Mouse (Mus musculus) left cerebral cortex, adult 2 months (tissue): ENCODE data around the gene Hipk4. TPM values are rescaled to one million over a fixed set of nuclear protein-coding genes. Genes with fewer than 3 reads are reported as not detected.
A peak's percentile ranks its signal among the peaks of the same experiment; 100 is the strongest.

Experiments
- DNase-seq, 2 experiments: peaks; one replicate each; pipeline ENCODE4 v3.0.0; 2021 to 2022; ENCODE audit warnings: low spot score in 2 of 2, mixed read lengths in 1 of 2; ENCODE audit errors: extremely low spot score in 1 of 2
- H3K27ac ChIP-seq: fragments of 200-600 bp; 2 replicates; pipeline ENCODE4 v1.8.1; 2022
- H3K4me3 ChIP-seq: fragments of 200-600 bp; 2 replicates; pipeline ENCODE4 v1.8.1; 2022
- CTCF ChIP-seq: fragments of 200-600 bp; IDR thresholded peaks from 2 replicates; pipeline ENCODE4 v1.8.1; 2022; ENCODE audit warnings: antibody characterized with exemption, mild to moderate bottlenecking, moderate library complexity
- intact Hi-C: fragments of 180-260 bp; cut with DNase I; formaldehyde crosslinking; loops from one replicate; pipeline ENCODE4 v1.15.1; 2025
- total RNA-seq, 2 experiments: library from RNA; stranded (reverse); gene quantifications; 2 replicates each; pipeline ENCODE4 v1.2.3; 2021

Gene Hipk4
- total RNA-seq, 2 experiments from 2014 or later: 0.16 TPM; not detected in 1

GRCm38 (mm10) chr7:27499036-27499435 is 24.0 kb upstream of the Hipk4 start, which contains the start of gene Prx:
TSS of gene Prx (plus strand) at chr7:27499324.
- H3K4me3 ChIP-seq: no peak within 1 kb of the TSS
- H3K27ac ChIP-seq: no peak within 1 kb of the TSS
- intact Hi-C loops: no loop called here
- no peak for DNase-seq
- TF ChIP-seq CTCF: no peak

DNA sequence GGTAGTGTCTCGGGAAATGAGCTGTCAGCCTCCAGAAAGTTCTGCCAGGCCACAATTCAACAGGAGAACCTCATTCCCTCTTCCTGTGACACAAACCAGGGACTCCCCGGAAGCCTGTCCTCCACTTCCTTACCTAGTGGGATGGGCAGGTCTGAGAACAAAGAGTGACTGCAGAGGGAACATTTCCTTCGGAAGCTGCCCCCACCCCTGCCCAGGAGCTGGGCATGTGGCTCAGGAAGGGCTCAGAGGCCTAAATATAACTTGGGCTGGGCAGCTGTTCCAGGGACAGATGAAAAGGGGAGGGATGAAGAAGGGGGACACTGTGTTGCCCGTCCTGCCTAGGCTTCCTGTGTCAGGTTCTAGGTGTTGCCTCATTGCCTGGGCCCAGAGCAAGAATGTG is 21.4 kb upstream of the Hipk4 start:
- H3K4me3 ChIP-seq: no peak overlapping the region
- DNase-seq: no peak
- TF ChIP-seq CTCF: no peak
- H3K27ac ChIP-seq: no peak overlapping the region
- intact Hi-C loops: no loop called here

DNA sequence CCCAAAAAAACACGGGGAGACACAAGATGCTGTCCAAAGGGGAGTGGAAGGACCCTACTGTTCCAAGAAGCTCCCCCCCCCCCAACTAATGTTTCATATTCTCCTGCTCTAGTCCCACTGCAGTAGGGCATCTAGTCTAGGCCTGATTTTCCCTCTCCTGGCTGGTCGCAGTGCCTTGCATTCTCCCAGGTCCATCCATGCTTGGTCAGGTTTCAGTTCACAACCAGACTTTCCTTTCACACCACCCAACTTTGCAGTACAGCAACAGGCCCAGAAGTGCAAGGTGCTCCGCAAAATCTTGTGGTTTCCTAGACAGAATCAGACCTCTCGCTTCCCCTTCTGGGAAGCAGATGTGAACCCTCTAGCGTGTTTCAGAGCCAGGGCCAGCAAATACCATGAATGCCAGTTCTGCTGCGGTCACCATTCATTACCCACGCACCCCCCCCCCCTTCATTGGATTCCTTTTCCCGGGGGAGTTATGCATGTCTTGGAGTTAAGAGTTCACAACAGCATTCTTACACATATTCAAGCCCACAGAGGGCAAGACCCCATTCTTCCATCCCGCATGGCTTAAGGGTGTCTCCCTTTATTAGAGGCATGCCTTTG is 16.2 kb upstream of the Hipk4 start:
- no peak for DNase-seq
- no peak overlapping the region for H3K27ac ChIP-seq
- H3K4me3 ChIP-seq: no peak overlapping the region
- intact Hi-C loops: loop anchor here (2.0 to 5.0 kb wide), 2 partner anchors 14 to 60 kb away; partner anchors contain the start of genes Blvrb and Sptbn4
- no peak for TF ChIP-seq CTCF

- H3K27ac ChIP-seq: peak overlapping the region; percentile 80
- peak; percentile 12 for TF ChIP-seq CTCF
- intact Hi-C loops: loop anchor here (2.0 to 5.0 kb wide), 2 partner anchors 15 to 61 kb away; partner anchors contain the start of genes Blvrb and Sptbn4
- DNase-seq: peak; percentile 87 to 88
- peak overlapping the region; percentile 48 for H3K4me3 ChIP-seq
Observed at GRCm38 (mm10) chr7:27507711-27508647, 15.1 kb upstream of the Hipk4 start.

GRCm38 (mm10) chr7:27508648-27509005 is 14.4 kb upstream of the Hipk4 start:
- peak overlapping the region; percentile 41 for H3K27ac ChIP-seq
- intact Hi-C loops: loop anchor here (5.0 kb wide), 1 partner anchor 61 kb away; the partner anchor contains the start of genes Blvrb and Sptbn4
- peak overlapping the region; percentile 48 for H3K4me3 ChIP-seq
- no peak for DNase-seq
- TF ChIP-seq CTCF: peak; percentile 68

- no peak overlapping the region for H3K27ac ChIP-seq
- intact Hi-C loops: no loop called here
- TF ChIP-seq CTCF: no peak
- H3K4me3 ChIP-seq: no peak overlapping the region
- DNase-seq: no peak
Observed at GRCm38 (mm10) chr7:27510809-27511208, 12.3 kb upstream of the Hipk4 start.

- intact Hi-C loops: no loop called here
- Histone ChIP-seq H3K27ac (no peak overlapping the region), H3K4me3 (no peak overlapping the region)
- no peak for DNase-seq
- TF ChIP-seq CTCF: no peak
Observed at GRCm38 (mm10) chr7:27514961-27515360, 8.1 kb upstream of the Hipk4 start.

DNA sequence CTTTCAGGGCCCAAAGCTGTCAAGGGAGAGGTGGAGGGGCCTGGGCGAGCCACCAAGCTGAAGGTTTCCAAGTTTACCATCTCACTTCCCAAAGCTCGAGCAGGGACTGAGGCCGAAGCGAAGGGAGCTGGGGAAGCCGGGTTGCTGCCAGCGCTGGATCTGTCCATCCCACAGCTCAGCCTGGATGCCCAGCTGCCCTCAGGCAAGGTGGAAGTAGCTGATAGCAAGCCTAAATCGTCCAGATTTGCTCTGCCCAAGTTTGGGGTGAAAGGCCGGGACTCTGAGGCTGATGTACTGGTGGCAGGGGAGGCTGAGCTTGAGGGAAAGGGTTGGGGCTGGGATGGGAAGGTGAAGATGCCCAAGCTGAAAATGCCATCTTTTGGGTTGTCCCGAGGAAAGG is 4.8 kb upstream of the Hipk4 start:
- TF ChIP-seq CTCF: no peak
- no peak overlapping the region for H3K27ac ChIP-seq
- no peak overlapping the region for H3K4me3 ChIP-seq
- no peak for DNase-seq
- intact Hi-C loops: no loop called here

- Histone ChIP-seq H3K4me3 (no peak overlapping the region), H3K27ac (no peak overlapping the region)
- intact Hi-C loops: no loop called here
- DNase-seq: no peak
- TF ChIP-seq CTCF: peak; percentile 26
Observed at GRCm38 (mm10) chr7:27520104-27520503, 3.0 kb upstream of the Hipk4 start.

GRCm38 (mm10) chr7:27520599-27520998 is 2.5 kb upstream of the Hipk4 start:
- H3K27ac ChIP-seq: no peak overlapping the region
- no peak overlapping the region for H3K4me3 ChIP-seq
- TF ChIP-seq CTCF: no peak
- intact Hi-C loops: no loop called here
- DNase-seq: no peak

DNA sequence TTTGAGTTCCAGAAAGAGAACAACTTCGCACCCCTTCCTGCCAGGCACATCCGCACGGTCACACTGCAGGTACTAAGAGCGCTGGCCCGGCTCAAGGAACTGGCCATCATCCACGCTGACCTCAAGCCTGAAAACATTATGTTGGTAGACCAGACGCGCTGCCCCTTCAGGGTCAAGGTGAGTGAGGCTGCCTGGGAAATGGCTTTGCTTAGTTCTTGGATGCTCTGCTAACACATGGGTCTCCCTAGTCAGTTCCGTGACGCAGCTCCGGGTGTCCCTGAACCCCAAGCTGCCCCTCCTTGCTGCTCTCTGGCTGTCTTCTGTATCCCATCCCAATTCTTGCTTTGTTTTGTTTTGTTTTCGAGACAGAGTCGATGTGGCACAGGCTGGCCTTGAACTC is 738 bp downstream of the Hipk4 start:
- no peak for TF ChIP-seq CTCF
- Histone ChIP-seq H3K27ac (no peak overlapping the region), H3K4me3 (no peak overlapping the region)
- no peak for DNase-seq
- intact Hi-C loops: no loop called here

DNA sequence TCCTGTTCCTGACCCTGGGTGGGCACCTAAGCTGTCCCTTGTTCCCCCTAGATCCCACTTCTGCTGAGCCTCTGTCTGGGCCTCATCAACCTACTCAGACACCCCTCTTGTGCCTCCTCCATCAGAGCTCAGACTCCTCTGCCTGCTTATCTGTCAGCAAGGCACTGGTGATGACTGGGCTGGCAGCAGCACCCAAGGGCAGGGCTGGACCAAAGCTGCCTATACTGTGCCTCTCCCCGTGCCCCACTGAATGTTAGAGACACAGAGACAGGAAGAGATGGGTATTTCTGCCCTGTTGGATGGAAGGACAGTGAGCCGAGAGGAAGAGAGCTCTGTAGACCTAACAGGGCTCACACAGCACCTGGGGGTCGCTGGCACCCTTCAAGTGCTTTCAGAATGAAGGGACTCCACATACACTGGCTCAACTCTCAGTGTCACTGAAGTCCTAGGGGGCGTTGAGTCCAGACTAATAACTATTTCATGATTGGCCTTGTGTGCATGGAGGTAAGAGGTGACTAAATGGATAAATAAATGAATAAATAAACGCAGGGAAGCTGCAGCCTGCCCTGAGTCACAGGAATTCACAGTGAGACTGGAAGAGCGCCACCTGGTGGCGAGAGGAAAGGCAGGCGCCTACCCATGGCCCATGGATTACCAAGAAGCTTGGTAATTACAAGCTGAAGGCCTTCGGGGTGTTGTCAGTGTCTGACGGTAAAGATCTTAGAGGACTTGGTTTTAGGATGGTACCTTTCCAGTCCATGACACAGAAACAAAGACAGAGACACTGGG is 3.2 kb downstream of the Hipk4 start:
- peak; percentile 99 for TF ChIP-seq CTCF
- peak overlapping the region; percentile 44; the same call in 1 of the 2 replicates for H3K27ac ChIP-seq
- DNase-seq: peak; percentile 81 to 82
- H3K4me3 ChIP-seq: no peak overlapping the region
- intact Hi-C loops: loop anchor here (5.0 kb wide), 2 partner anchors 49 to 189 kb away; partner anchors contain the start of gene Ltbp4
